Mouse (Mus musculus): Measurements from ENCODE around the gene Dohh.

- no peak for TF ChIP-seq CTCF (IDR thresholded peaks at IDR 0.05; ENCODE audit: extremely low read depth, insufficient read length, insufficient replicate concordance, low read depth, low read length)
- no peak for TF ChIP-seq POLR2A (IDR thresholded peaks at IDR 0.05; ENCODE audit: low read depth, low read length)
These were observed 19.2 kb upstream of the Dohh start for GRCm38 (mm10) chr10:81365073-81365472.

All from small intestine, adult 2 months (tissue).